Comparison of ENCODE assay signal across 8 mouse cellular contexts in genomic region chr9:42123204-42123603, GRCm38 (mm10). TPM values are rescaled to one million over a fixed set of nuclear protein-coding genes. Genes with fewer than 3 reads are reported as not detected.
DNase-seq lines count a peak whose midpoint lies in the region; ATAC-seq and TF ChIP-seq lines count a peak whose summit lies in the region.

No protein-coding gene starts in this region.

- H3K4me3 ChIP-seq in cerebellum, adult 2 months (replicated peaks; ENCODE audit: insufficient read depth, low read depth, low read length): peak overlapping the region; percentile 99
- H3K4me3 ChIP-seq in lung, embryonic 15.5 days: peak overlapping the region; percentile 61
- H3K4me3 ChIP-seq in limb, embryonic 11.5 days (ENCODE audit: low read depth, low read length): peak overlapping the region; percentile 75
- H3K4me3 ChIP-seq in neural tube, embryonic 15.5 days (replicated peaks): peak overlapping the region; percentile 88

- H3K9ac ChIP-seq in lung, embryonic 15.5 days: peak overlapping the region; percentile 68
- H3K9ac ChIP-seq in limb, embryonic 11.5 days (ENCODE audit: low read length): no peak overlapping the region
- H3K9ac ChIP-seq in neural tube, embryonic 15.5 days (replicated peaks): peak overlapping the region; percentile 94

- TF ChIP-seq POLR2A in cerebellum, adult 2 months (IDR thresholded peaks at IDR 0.05; ENCODE audit: borderline replicate concordance, insufficient read depth, low read length): no peak

- H3K4me2 ChIP-seq in lung, embryonic 15.5 days: peak overlapping the region; percentile 86
- H3K4me2 ChIP-seq in limb, embryonic 11.5 days (ENCODE audit: low read depth, severe bottlenecking): peak overlapping the region; percentile 94
- peak overlapping the region; percentile 96 for H3K4me2 ChIP-seq in neural tube, embryonic 15.5 days

- H3K9me3 ChIP-seq in lung, embryonic 15.5 days: no peaks in the 10 kb centered on the region
- H3K9me3 ChIP-seq in limb, embryonic 11.5 days (ENCODE audit: control insufficient read depth, low read length): no peaks in the 10 kb centered on the region
- H3K9me3 ChIP-seq in neural tube, embryonic 15.5 days (replicated peaks): no peaks in the 10 kb centered on the region

- WGBS in cerebellum, adult 2 months: 3% methylated on average over 11 of the region's 11 CpGs
- WGBS in lung, embryonic 15.5 days: 14% methylated on average over 11 of the region's 11 CpGs
- 34% methylated on average over 11 of the region's 11 CpGs for WGBS in limb, embryonic 11.5 days
- 16% methylated on average over 11 of the region's 11 CpGs for WGBS in neural tube, embryonic 15.5 days

- no peak for TF ChIP-seq CTCF in cerebellum, adult 2 months (IDR thresholded peaks at IDR 0.05; ENCODE audit: borderline replicate concordance, insufficient read depth, low read depth, low read length)

- DNase-seq in cerebellum, adult 2 months: peak; percentile 33 to 58
- no peak for DNase-seq in cerebellum, postnatal 4 days (ENCODE audit: low spot score in 2 of 2)
- DNase-seq in lung, postnatal 10 days: no peak
- DNase-seq in limb, embryonic 11.5 days (ENCODE audit: low spot score): no peak
- DNase-seq in thymus, adult 18-20 months: no peak

- no peaks in the 10 kb centered on the region for H3K27me3 ChIP-seq in cerebellum, adult 2 months (ENCODE audit: control insufficient read depth, insufficient read depth, low read length)
- H3K27me3 ChIP-seq in lung, embryonic 15.5 days: peaks cover 12% of the 10 kb centered on the region; the same call in 1 of the 2 replicates
- H3K27me3 ChIP-seq in limb, embryonic 11.5 days (ENCODE audit: control insufficient read depth, insufficient read depth, low read length): peaks cover 16% of the 10 kb centered on the region
- H3K27me3 ChIP-seq in neural tube, embryonic 15.5 days (replicated peaks): no peaks in the 10 kb centered on the region

- H3K4me1 ChIP-seq in cerebellum, adult 2 months (ENCODE audit: control insufficient read depth, insufficient read depth, low read length): peaks cover 27% of the 10 kb centered on the region
- H3K4me1 ChIP-seq in lung, embryonic 15.5 days: peaks cover 23% of the 10 kb centered on the region
- no peaks in the 10 kb centered on the region for H3K4me1 ChIP-seq in limb, embryonic 11.5 days (ENCODE audit: control insufficient read depth, insufficient read depth, low read length)
- H3K4me1 ChIP-seq in neural tube, embryonic 15.5 days: peaks cover 59% of the 10 kb centered on the region

- no peaks in the 10 kb centered on the region for H3K36me3 ChIP-seq in lung, embryonic 15.5 days
- no peaks in the 10 kb centered on the region for H3K36me3 ChIP-seq in limb, embryonic 11.5 days (ENCODE audit: control insufficient read depth, insufficient read depth, low read length)
- H3K36me3 ChIP-seq in neural tube, embryonic 15.5 days: no peaks in the 10 kb centered on the region

- no peak for ATAC-seq in lung, embryonic 15.5 days (ENCODE audit: borderline replicate concordance, extremely low read depth, low FRiP score, low TSS enrichment)
- ATAC-seq in limb, embryonic 11.5 days (ENCODE audit: insufficient number of reproducible peaks, low FRiP score, low TSS enrichment, low read depth): no peak
- ATAC-seq in neural tube, embryonic 15.5 days (ENCODE audit: low FRiP score): peak; percentile 36
- no peak for ATAC-seq in megakaryocyte-erythroid progenitor cell, adult 5-6 weeks (replicated peaks; ENCODE audit: low FRiP score, low TSS enrichment, poor library complexity, severe bottlenecking)

- peak overlapping the region; percentile 99 for H3K27ac ChIP-seq in cerebellum, adult 2 months (ENCODE audit: insufficient read depth, low read length)
- peak overlapping the region; percentile 67; the same call in 1 of the 2 replicates for H3K27ac ChIP-seq in lung, embryonic 15.5 days
- H3K27ac ChIP-seq in limb, embryonic 11.5 days (replicated peaks; ENCODE audit: low read depth, low read length): no peak overlapping the region
- peak overlapping the region; percentile 86 for H3K27ac ChIP-seq in neural tube, embryonic 15.5 days (replicated peaks)

RNA-seq across cellular contexts. Expression of gene Sorl1, which starts 0.9 kb away (rescaled TPM):
- polyA plus RNA-seq in cerebellum, adult 2 months (2012; rRNA removed): 169 and 198 TPM in 2 replicates
- 13.4 and 14.9 TPM in 2 replicates for polyA plus RNA-seq in lung, embryonic 15.5 days (2015; fragmentation: Nextera tagmentation; extraction: Ambion mirVana)
- polyA plus RNA-seq in limb, embryonic 11.5 days (2014; fragmentation: Nextera tagmentation; extraction: Ambion mirVana): 4.1 and 4.8 TPM in 2 replicates
- 12.6 and 13.3 TPM in 2 replicates for polyA plus RNA-seq in neural tube, embryonic 15.5 days (2015; fragmentation: Nextera tagmentation; extraction: Ambion mirVana)
- total RNA-seq in megakaryocyte-erythroid progenitor cell, adult 5-6 weeks (2014; fragmentation: Nextera tagmentation): 1.4 and 1.6 TPM in 2 replicates
- total RNA-seq in megakaryocyte-erythroid progenitor cell, adult 5-6 weeks (2017): 1.4 and 1.7 TPM in 2 replicates

Comparison
In these comparisons a context has a peak if more than half of its experiments do, and no peak if none do; other contexts are left out.
1. DNase-seq: peak in cerebellum, adult 2 months (2 of 2); none in cerebellum, postnatal 4 days (0 of 2), lung, postnatal 10 days (single experiment), limb, embryonic 11.5 days (single experiment) and thymus, adult 18-20 months (0 of 2).
2. RNA of gene Sorl1, which starts 0.9 kb away (polyA plus RNA-seq): 169 to 198 TPM in cerebellum, adult 2 months; 13.4 to 14.9 TPM in lung, embryonic 15.5 days, 12.6 to 13.3 TPM in neural tube, embryonic 15.5 days and 4.1 to 4.8 TPM in limb, embryonic 11.5 days; every median in the first group is over 10 times any median in the second.
3. Peak in every context shown above with its lines, with median percentiles within 50 percentile points of each other: H3K4me3 ChIP-seq and H3K4me2 ChIP-seq.